Mouse (Mus musculus) MEL (cell line): ENCODE measurements at regions not wholly inside any gene's neighbourhood (a gene's known extent, or its start where the extent isn't known, plus 50 kb on each side); places are given as distances from the start of the nearest gene placed in this dataset.

Experiments used
- CTCF ChIP-seq, 3 experiments: IDR thresholded peaks in 2 of 3; conservative IDR thresholded peaks in 1 of 3; 2 replicates each; pipeline ENCODE4 v1.5.1; 2011 to 2012; ENCODE audit warnings: low read length in 3 of 3, low read depth in 2 of 3, mild to moderate bottlenecking in 2 of 3, improper control_type of control experiment in 1 of 3, inconsistent platforms in 1 of 3, mixed read lengths in 1 of 3, moderate library complexity in 1 of 3; ENCODE audit not compliant: control insufficient read depth in 1 of 3, insufficient read depth in 1 of 3, poor library complexity in 1 of 3, severe bottlenecking in 1 of 3
- EP300 ChIP-seq, 2 experiments: IDR thresholded peaks; 2 replicates each; pipeline ENCODE4 v1.6.1; 2011; ENCODE audit warnings: improper control_type of control experiment in 2 of 2, low read length in 2 of 2, low read depth in 1 of 2, mild to moderate bottlenecking in 1 of 2
- ETS1 ChIP-seq: IDR thresholded peaks from 2 replicates; pipeline ENCODE4 v1.6.1; 2012; ENCODE audit warnings: low read depth, mild to moderate bottlenecking, inconsistent platforms, low read length, improper control_type of control experiment, moderate library complexity
- HCFC1 ChIP-seq: IDR thresholded peaks from 2 replicates; pipeline ENCODE4 v1.6.1; 2012; ENCODE audit warnings: low read depth, mild to moderate bottlenecking, inconsistent platforms, low read length, improper control_type of control experiment, moderate library complexity
- POLR2A ChIP-seq, 2 experiments: IDR thresholded peaks; 2 replicates each; pipeline ENCODE4 v1.6.1; 2011 to 2012; ENCODE audit warnings: low read length in 2 of 2, mild to moderate bottlenecking in 2 of 2, control low read depth in 1 of 2, improper control_type of control experiment in 1 of 2, low read depth in 1 of 2, moderate library complexity in 1 of 2; ENCODE audit not compliant: control insufficient read depth in 1 of 2, insufficient read depth in 1 of 2, poor library complexity in 1 of 2
- SMC3 ChIP-seq: IDR thresholded peaks from 2 replicates; pipeline ENCODE4 v1.6.1; 2011; ENCODE audit warnings: low read depth, low read length, improper control_type of control experiment

GRCm38 (mm10) chr9:72208296-72208695 lies 66.4 kb upstream of the Zfp280d start:
- TF ChIP-seq CTCF (IDR thresholded peaks at IDR 0.05 in 2 of 3, conservative IDR thresholded peaks at IDR 0.05 in 1 of 3; ENCODE audit: control insufficient read depth in 1 of 3, insufficient read depth in 1 of 3, low read depth in 2 of 3, low read length in 3 of 3, poor library complexity in 1 of 3, severe bottlenecking in 1 of 3) (no peak), SMC3 (no peak), POLR2A (IDR thresholded peaks at IDR 0.05; ENCODE audit: control insufficient read depth in 1 of 2, insufficient read depth in 1 of 2, low read depth in 1 of 2, low read length in 2 of 2, poor library complexity in 1 of 2) (no peak), EP300 (IDR thresholded peaks at IDR 0.05; ENCODE audit: low read depth in 1 of 2, low read length in 2 of 2) (no peak), HCFC1 (no peak), ETS1 (no peak)
